Mouse (Mus musculus) liver, adult 2 months (tissue): Measurements from ENCODE around the gene Gna11.

Experiments used
- CTCF ChIP-seq: fragments of 200-500 bp; IDR thresholded peaks from 2 replicates; pipeline ENCODE4 v1.5.1; 2011; ENCODE audit warnings: low read depth, low read length, control low read depth
- POLR2A ChIP-seq: fragments of 200-500 bp; IDR thresholded peaks from 2 replicates; pipeline ENCODE4 v1.6.1; 2011; ENCODE audit warnings: low read length, control low read depth; ENCODE audit not compliant: insufficient read depth; ENCODE audit errors: extremely low read depth

DNA sequence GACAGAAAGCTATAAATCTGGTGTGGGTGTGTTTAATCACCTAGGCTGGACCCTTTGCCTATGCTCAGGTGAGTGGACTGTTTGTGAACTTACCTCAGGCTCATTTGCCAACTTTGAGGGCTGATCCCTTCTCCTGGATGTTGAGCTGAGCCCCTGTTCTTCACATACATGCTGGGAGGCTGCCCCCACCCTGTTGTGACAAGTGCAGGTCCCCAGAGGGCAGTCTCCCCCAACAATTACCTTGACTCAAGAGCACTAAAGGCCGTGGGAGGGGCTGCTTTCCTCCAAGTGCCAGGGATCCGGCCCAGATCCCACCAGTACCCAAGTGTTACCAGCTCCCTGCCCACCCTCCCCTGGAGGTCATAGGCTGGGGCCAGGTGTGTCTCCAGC lies 59.9 kb downstream of the Gna11 start:
- TF ChIP-seq CTCF, result peak; percentile 13; the same call in 1 of the 2 replicates
- no peak for TF ChIP-seq POLR2A
